8 mouse cellular contexts compared by ENCODE assay signal in genomic region chr16:21310636-21311615, GRCm38 (mm10).
A peak's percentile ranks its signal among the peaks of the same experiment; 100 is the strongest.
DNase-seq lines count a peak whose midpoint lies in the region; ATAC-seq lines count a peak whose summit lies in the region.

No protein-coding gene starts in this region.

- DNase-seq in adrenal gland, adult (ENCODE audit: inconsistent age in 2 of 2, low spot score in 1 of 2): peak; percentile 71 to 89
- peak; percentile 78 for DNase-seq in embryo, embryonic 10 days (ENCODE audit: low spot score)
- peak; percentile 54 to 73 for DNase-seq in gastrocnemius, adult 8-10 months (ENCODE audit: low spot score in 2 of 2)
- peak; percentile 40 to 55 for DNase-seq in left cerebral cortex, postnatal 14 days (ENCODE audit: low spot score in 2 of 2)
- DNase-seq in right cerebral cortex, adult 2 months (ENCODE audit: low spot score in 2 of 2): peak; percentile 51 to 55
- DNase-seq in urinary bladder, postnatal 36 days (ENCODE audit: low spot score in 2 of 2): peak; percentile 70 to 77

- peak overlapping the region; percentile 66 for H3K9ac ChIP-seq in hindbrain, embryonic 16.5 days (ENCODE audit: low read depth, low read length)

- H3K27me3 ChIP-seq in hindbrain, embryonic 16.5 days (replicated peaks; ENCODE audit: control insufficient read depth, insufficient read depth, low read length): no peaks in the 10 kb centered on the region
- H3K27me3 ChIP-seq in megakaryocyte, embryonic 14.5 days (replicated peaks): peaks cover 61% of the 10 kb centered on the region

- peak overlapping the region; percentile 89 for H3K4me2 ChIP-seq in hindbrain, embryonic 16.5 days (ENCODE audit: low read length)

- H3K27ac ChIP-seq in hindbrain, embryonic 16.5 days (ENCODE audit: low read depth, low read length): peak overlapping the region; percentile 80

- ATAC-seq in hindbrain, embryonic 16.5 days: peak; percentile 87

- no peaks in the 10 kb centered on the region for H3K36me3 ChIP-seq in hindbrain, embryonic 16.5 days (ENCODE audit: control insufficient read depth, insufficient read depth, low read length)
- H3K36me3 ChIP-seq in megakaryocyte, embryonic 14.5 days (replicated peaks; ENCODE audit: low read length): no peaks in the 10 kb centered on the region

- intact Hi-C loops in left cerebral cortex, postnatal 14 days (cut with DNase I): no loop called here

- H3K4me3 ChIP-seq in hindbrain, embryonic 16.5 days (ENCODE audit: low read length): peak overlapping the region; percentile 44
- H3K4me3 ChIP-seq in megakaryocyte, embryonic 14.5 days (replicated peaks): peak overlapping the region; percentile 92

- WGBS in hindbrain, embryonic 16.5 days: 3% methylated on average over 35 of the region's 35 CpGs

- peaks cover 16% of the 10 kb centered on the region for H3K4me1 ChIP-seq in hindbrain, embryonic 16.5 days (ENCODE audit: control insufficient read depth, insufficient read depth, low read depth, low read length)
- H3K4me1 ChIP-seq in megakaryocyte, embryonic 14.5 days: peaks cover 49% of the 10 kb centered on the region

- no peaks in the 10 kb centered on the region for H3K9me3 ChIP-seq in hindbrain, embryonic 16.5 days (ENCODE audit: control insufficient read depth, low read length)
- no peaks in the 10 kb centered on the region for H3K9me3 ChIP-seq in megakaryocyte, embryonic 14.5 days

Comparison
In these comparisons a context has a peak if more than half of its experiments do, and no peak if none do; other contexts are left out.
1. Peak in every context shown above with its lines: DNase-seq, ATAC-seq, H3K4me3 ChIP-seq and H3K27ac ChIP-seq.